Mouse (Mus musculus) myocyte (in vitro differentiated cells): ENCODE data around the gene Gm21973.

Source experiments
- E2F4 ChIP-seq: IDR thresholded peaks from one replicate; pipeline ENCODE4 v1.6.1; 2011; ENCODE audit warnings: mild to moderate bottlenecking, control low read depth, moderate library complexity; ENCODE audit not compliant: insufficient read depth
- MAX ChIP-seq: IDR thresholded peaks from one replicate; pipeline ENCODE4 v1.6.1; 2011; ENCODE audit warnings: low read depth, mild to moderate bottlenecking, control low read depth
- MYOD1 ChIP-seq, 3 experiments: IDR thresholded peaks; one replicate each; pipeline ENCODE4 v1.6.1; 2011; ENCODE audit warnings: control low read depth in 2 of 3, low read depth in 2 of 3, mild to moderate bottlenecking in 2 of 3, moderate library complexity in 1 of 3; ENCODE audit not compliant: insufficient read length in 2 of 3, control insufficient read depth in 1 of 3
- POLR2A ChIP-seq: IDR thresholded peaks from one replicate; pipeline ENCODE4 v1.6.1; 2011; ENCODE audit warnings: low read depth, mild to moderate bottlenecking, control low read depth, moderate library complexity; ENCODE audit not compliant: insufficient read length
- POLR2AphosphoS2 ChIP-seq: IDR thresholded peaks from one replicate; pipeline ENCODE4 v1.6.1; 2011; ENCODE audit warnings: low read depth, control low read depth; ENCODE audit not compliant: insufficient read length
- SRF ChIP-seq: IDR thresholded peaks from one replicate; pipeline ENCODE4 v1.6.1; 2011; ENCODE audit warnings: low read depth; ENCODE audit not compliant: control insufficient read depth, insufficient read length
- TCF12 ChIP-seq: IDR thresholded peaks from one replicate; pipeline ENCODE4 v1.6.1; 2011; ENCODE audit warnings: mild to moderate bottlenecking, control low read depth; ENCODE audit not compliant: poor library complexity, insufficient read depth, severe bottlenecking
- TCF3 ChIP-seq: IDR thresholded peaks from one replicate; pipeline ENCODE4 v1.6.1; 2011; ENCODE audit warnings: low read depth, control low read depth; ENCODE audit not compliant: insufficient read length
- USF1 ChIP-seq: IDR thresholded peaks from one replicate; pipeline ENCODE4 v1.6.1; 2011; ENCODE audit warnings: low read depth, mild to moderate bottlenecking, control low read depth, moderate library complexity

DNA sequence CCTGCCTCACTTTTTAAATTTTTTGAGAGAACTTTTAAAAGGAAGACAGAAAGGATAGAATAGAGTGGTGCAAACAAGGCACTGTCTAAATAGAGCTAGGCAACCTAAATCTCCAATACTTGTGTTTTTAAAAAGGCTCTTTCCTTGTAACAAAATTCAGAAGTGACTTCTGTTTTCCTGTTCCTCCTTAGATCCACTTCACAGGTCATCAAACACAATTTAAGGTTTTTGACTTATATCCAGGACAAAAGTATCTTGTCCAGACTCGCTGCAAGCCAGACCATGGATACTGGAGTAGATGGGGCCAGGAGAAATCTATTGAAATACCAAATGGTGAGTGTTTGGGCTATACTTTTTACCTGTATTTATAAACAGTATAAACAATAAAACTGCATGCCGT is at the start of gene Gm21973:
- TF ChIP-seq MAX (no peak), MYOD1 (IDR thresholded peaks at IDR 0.05; ENCODE audit: control insufficient read depth in 1 of 3, insufficient read length in 2 of 3, low read depth in 2 of 3) (no peak), POLR2A (no peak), TCF12 (no peak), TCF3 (no peak), POLR2AphosphoS2 (no peak), USF1 (no peak), E2F4 (no peak), SRF (no peak)
